Mouse (Mus musculus) retina, postnatal 1 day (tissue): Measurements from ENCODE around the gene Cggbp1.
A peak's percentile ranks its signal among the peaks of the same experiment; 100 is the strongest.
"Not testable (repeated sequence)": the region's sequence is repeated elsewhere in the genome, so short reads cannot be mapped to it uniquely, and the experiment has no call there.

ENCODE experiments used
- DNase-seq: peaks from one replicate; pipeline ENCODE4 v3.0.0-alpha.2; 2012

Gene Cggbp1

GRCm38 (mm10) chr16:64851563-64852362 is at the start of gene Cggbp1, which contains the start of gene Zfp654:
Gene Cggbp1 (plus strand): TSS chr16:64851996.
Gene Zfp654 (minus strand): TSS chr16:64851652.
- peak; percentile 100 for DNase-seq

- no peak for DNase-seq
Measured at GRCm38 (mm10) chr16:64803041-64803440, 48.8 kb upstream of the Cggbp1 start.

DNA sequence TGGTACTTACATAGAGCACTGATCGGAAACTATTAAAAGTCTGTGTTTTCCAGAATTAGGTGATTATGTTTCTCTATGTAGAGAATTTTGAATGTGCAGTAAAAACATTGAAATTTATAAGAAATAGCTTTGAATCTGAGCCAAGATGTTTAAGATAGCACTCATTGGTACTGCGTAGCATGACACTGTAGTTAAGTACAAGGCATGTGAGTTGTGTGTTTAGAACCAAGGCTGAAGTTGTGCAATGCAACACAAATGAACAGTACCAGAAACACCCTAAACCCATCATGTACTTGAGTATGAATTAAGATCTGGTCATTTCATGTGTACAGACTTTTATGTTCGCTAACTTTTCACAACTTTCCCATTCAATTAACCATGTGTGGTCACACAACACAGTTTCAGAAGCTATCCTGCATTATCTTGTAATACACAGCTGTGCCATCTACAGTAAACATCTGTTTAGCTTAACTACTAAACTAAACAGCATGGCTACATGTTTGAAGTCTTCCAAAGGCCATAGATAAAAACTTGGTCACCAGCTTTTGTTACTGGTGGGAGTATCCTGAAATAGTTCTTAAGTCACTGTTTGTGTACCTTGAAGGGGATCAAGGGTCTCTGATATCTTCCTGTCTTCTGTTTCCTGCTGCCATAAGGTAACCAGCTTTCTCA is 34.6 kb upstream of the Cggbp1 start:
- no peak for DNase-seq

DNA sequence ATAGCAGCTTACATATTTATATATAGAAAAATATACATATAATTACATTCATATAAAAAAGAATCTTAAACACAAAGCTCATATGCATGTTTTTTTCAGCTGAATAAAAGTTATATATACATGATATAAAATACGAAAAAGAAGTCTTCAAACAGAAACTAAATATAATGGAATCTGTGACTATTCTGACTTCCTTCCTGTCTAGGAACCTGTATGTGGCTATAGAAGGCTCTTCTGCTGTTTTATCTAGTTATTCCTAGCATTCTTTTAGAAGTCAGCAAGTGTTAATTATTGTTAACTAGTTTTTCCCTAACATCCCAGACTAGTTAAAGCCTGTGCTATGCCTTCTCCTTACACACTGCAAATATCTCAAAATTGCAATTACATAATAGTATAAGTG is 27.9 kb upstream of the Cggbp1 start:
- no peak for DNase-seq

- DNase-seq, result no peak
Measured at GRCm38 (mm10) chr16:64824474-64824873, 27.3 kb upstream of the Cggbp1 start.

DNA sequence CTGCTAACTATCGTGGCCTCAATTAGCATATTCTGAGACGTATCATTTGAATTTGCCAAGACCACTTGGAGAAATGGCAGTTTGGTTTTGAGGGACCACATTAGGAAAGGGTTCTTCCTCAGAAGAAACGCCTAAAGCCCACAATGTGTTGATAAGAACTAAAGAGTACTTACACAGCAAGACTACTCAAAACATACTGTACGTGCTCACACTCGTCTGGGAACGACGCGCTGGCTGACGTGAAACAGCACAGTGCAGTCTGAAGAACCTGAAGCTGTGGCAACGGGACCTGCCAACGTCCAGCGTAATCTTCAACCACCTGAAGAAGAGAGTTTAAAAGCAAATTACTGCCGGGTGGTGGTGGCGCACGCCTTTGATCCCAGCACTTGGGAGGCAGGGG is 21.5 kb upstream of the Cggbp1 start:
- no peak for DNase-seq

- DNase-seq, result no peak
Measured at GRCm38 (mm10) chr16:64835996-64836545, 15.7 kb upstream of the Cggbp1 start.

- DNase-seq, result no peak
Measured at GRCm38 (mm10) chr16:64836709-64837108, 15.1 kb upstream of the Cggbp1 start.

DNA sequence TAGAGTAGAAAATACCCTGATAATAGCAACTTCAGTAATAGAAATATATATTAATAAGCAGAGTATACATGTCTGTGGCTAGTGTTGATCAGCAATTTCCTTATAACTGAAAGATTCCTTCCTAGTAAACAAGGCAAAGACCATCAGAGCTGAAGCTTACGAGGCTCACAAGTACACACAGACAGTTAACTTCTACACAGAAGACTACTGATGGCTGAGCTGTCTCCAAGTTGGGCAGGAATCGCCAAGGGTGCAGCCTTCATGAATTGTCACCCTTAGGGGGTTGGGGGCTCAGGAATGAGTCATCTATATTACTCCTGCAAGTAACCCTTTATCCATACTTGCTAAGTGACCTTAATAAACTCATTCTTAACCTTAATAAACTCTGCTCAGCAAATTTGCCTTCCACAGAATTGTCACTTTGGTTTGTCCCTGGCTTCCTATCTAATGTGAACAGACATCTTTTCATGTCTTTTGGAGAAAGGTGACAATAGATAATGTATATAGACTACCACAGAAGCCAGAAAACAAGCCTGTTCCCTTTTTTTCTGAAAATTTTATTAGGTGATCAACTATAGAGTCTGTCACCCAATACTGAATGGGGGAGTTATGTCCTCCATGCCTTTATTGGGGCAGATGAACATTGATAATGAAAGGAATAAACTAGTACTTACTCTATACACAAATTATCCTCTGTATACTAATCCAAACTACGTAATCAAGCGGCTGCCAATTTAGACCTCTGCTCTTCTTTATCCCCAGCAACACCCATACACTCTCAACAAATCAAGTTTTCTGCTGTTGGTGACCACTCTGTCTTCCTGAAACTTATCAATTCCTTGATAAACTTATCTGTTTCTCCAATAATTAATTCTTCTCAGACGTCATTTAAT is 10.1 kb upstream of the Cggbp1 start:
- DNase-seq, result no peak

GRCm38 (mm10) chr16:64842374-64842729 is 9.4 kb upstream of the Cggbp1 start:
- no peak for DNase-seq

DNA sequence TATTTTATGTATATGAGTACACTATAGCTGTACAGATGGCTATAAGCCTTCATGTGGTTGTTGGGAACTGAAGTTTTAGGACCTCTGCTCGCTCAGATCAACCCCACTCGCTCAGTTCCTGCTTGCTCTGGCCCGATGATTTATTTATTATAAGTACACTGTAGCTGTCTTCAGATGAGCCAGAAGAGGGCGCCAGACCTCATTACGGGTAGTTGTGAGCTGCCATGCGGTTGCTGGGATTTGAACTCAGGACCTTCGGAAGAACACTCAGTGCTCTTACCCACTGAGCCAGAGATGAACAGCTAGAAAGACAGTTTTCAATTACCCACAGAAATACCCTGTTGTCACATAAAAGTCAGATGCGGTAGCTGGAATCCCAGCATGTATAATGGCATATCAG is 5.8 kb upstream of the Cggbp1 start:
- no peak for DNase-seq

DNA sequence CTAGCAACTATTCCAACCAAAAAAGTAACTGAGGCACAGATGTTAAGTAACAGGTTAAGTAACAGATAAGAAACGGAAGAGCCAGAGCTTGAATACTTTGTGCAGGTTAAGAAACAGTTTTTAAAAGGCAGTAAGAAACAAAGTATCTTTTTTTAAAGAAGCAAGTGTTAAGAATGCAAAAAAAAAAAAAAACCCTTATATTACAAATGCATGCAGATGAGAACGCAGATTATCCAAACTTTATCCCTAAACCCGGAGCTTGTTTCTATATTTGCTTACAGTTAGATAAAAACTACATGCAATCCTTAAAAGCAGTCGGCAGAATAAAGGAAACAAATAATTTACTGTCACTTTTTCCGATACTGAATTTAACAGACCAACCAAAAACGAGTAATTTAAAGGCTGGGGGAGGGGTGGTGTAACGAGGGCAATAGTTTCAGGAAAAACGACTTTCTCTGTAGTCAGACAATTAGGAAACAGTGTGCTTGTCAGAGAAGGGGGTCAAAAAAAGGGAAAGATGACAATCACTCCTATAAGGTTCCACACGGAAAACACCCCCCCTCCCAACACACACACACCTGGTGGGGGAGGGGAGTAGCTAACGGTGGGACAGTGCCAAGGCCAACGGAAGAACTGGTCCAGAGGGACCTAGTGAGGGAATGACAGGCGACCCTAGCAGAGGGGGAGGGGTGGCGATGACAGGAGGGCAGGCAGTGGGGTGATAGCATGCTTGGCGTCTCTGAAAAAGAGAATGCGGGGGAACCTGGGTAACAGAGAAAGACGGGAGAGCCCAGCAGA is 1.3 kb upstream of the Cggbp1 start:
- DNase-seq, result peak; percentile 55

- no peak for DNase-seq
Measured at GRCm38 (mm10) chr16:64851085-64851562, 672 bp upstream of the Cggbp1 start.

DNA sequence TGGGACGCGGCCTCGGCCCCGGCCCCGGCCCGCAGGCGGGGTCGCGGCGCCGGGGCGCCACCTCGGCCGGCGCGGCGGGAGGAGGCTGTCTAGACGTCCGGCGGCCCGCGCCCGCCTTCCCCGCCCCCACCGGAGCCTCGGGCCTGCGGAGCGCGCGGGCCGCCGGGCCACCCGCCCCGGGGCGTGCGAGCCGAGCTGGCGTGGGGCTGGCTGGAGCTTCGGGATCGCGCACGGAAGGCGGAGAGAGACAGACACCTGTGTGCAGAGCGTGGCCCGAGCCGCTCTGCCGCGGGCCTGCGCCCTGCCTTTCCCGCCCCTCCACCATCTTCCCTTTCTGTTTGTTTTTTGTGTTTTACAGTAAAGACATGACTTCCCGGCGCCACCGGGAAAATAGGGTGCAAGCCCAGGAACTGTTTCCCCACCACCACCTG is 660 bp downstream of the Cggbp1 start:
- DNase-seq, result peak; percentile 57

DNA sequence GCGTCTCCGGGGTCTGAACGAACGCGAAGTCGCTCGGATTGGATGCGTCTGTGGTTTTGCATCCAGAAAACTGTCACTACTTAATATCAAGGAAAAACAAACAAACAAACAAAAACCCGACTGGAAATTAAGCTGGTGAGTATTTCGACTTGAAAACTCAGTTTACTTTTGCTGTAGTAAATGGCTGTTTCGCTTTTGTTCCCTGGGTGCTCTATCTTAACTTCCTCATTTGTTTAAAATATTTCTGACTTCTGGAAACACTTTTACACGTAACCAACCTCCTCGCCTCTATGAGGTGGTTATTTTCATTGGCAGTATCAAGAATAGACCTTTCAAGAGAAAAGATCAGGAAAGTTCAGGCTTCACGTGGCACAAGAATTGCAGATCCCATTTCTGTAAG is 1.1 kb downstream of the Cggbp1 start:
- DNase-seq, result no peak

DNA sequence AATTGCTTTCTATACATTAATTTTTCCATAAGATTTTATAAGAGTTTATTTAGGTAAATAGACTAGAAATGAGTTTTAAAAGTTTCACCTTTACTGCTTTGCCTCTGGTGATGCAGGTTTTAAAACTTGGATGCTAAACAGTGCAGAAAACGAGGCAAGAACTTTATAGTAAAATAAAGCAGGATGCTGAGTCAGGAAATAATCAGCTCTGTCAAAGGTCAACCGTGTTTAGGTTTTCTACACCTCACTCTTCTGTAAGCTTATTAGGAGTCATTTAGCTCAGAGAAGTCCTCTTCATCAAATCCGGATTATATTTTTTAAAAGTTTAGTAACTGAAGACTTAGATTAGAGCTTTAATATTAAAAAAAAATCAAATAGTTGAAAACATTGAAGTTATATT is 5.2 kb downstream of the Cggbp1 start:
- DNase-seq, result no peak

GRCm38 (mm10) chr16:64865841-64866240 is 14.0 kb downstream of the Cggbp1 start:
- not testable (repeated sequence) for DNase-seq

GRCm38 (mm10) chr16:64868613-64869012 is 16.8 kb downstream of the Cggbp1 start:
- DNase-seq, result no peak

DNA sequence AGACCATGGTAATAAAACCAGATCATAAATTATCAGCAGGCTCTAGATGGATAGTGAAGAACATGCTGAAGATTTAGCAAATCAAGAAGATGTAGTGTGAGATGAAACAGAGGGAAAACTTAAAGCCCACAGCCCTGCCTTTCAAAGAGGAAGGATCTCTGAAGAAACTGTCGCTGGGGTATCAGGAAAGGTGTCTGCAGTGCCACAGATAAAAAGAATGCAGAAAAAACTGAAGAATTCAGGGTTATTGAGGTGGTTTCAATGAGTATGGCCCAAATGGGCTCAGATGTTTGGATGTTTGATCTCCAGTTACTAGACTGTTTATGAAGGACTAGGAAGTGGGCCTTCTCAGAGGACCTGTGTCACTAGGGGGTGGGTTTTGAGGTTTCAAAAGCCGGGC is 17.8 kb downstream of the Cggbp1 start:
- no peak for DNase-seq

- peak; percentile 29 for DNase-seq
Measured at GRCm38 (mm10) chr16:64872296-64872695, 20.5 kb downstream of the Cggbp1 start.

- DNase-seq, result peak; percentile 16
Measured at GRCm38 (mm10) chr16:64872841-64873240, 21.0 kb downstream of the Cggbp1 start.
